Mouse (Mus musculus) gastrocnemius, postnatal 10 days (tissue): ENCODE results near the gene Prex1. TPM values are rescaled to one million over a fixed set of nuclear protein-coding genes. Genes with fewer than 3 reads are reported as not detected.

Experiments
- DNase-seq: peaks from one replicate; pipeline ENCODE4 v3.0.0; 2021; ENCODE audit warnings: mixed read lengths
- total RNA-seq, 2 experiments: library from RNA; stranded (reverse); gene quantifications; 2 replicates each; pipeline ENCODE4 v1.2.3; 2021

The Prex1 gene
- total RNA-seq, 2 experiments from 2014 or later = 12.9 to 20.3 TPM

- DNase-seq = no peak
Observed at GRCm38 (mm10) chr2:166554169-166554505, 159.5 kb downstream of the Prex1 start.

- no peak for DNase-seq
Observed at GRCm38 (mm10) chr2:166553502-166554168, 160.0 kb downstream of the Prex1 start.

GRCm38 (mm10) chr2:166552657-166553056, 161.0 kb downstream of the Prex1 start:
- DNase-seq = no peak

GRCm38 (mm10) chr2:166551831-166552498, 161.7 kb downstream of the Prex1 start:
- no peak for DNase-seq

GRCm38 (mm10) chr2:166549871-166550270, 163.8 kb downstream of the Prex1 start:
- DNase-seq = no peak

GRCm38 (mm10) chr2:166549069-166549468, 164.6 kb downstream of the Prex1 start:
- DNase-seq = no peak

GRCm38 (mm10) chr2:166545580-166545979, 168.1 kb downstream of the Prex1 start:
- DNase-seq = no peak

- DNase-seq = no peak
Observed at GRCm38 (mm10) chr2:166544575-166545251, 168.9 kb downstream of the Prex1 start.

- no peak for DNase-seq
Observed at GRCm38 (mm10) chr2:166541112-166541928, 172.3 kb downstream of the Prex1 start.

- DNase-seq = no peak
Observed at GRCm38 (mm10) chr2:166540216-166540615, 173.4 kb downstream of the Prex1 start.

GRCm38 (mm10) chr2:166536896-166537295, 176.7 kb downstream of the Prex1 start:
- DNase-seq = no peak

GRCm38 (mm10) chr2:166535519-166535918, 178.1 kb downstream of the Prex1 start:
- no peak for DNase-seq

- DNase-seq = no peak
Observed at GRCm38 (mm10) chr2:166526204-166526603, 187.4 kb downstream of the Prex1 start.

- DNase-seq = no peak
Observed at GRCm38 (mm10) chr2:166523156-166523890, 190.3 kb downstream of the Prex1 start.

GRCm38 (mm10) chr2:166522612-166523120, 191.0 kb downstream of the Prex1 start:
- no peak for DNase-seq

- DNase-seq = no peak
Observed at GRCm38 (mm10) chr2:166521878-166522611, 191.6 kb downstream of the Prex1 start.

- DNase-seq = no peak
Observed at GRCm38 (mm10) chr2:166521461-166521860, 192.2 kb downstream of the Prex1 start.

GRCm38 (mm10) chr2:166520536-166520935, 193.1 kb downstream of the Prex1 start:
- no peak for DNase-seq

GRCm38 (mm10) chr2:166517392-166518174, 196.0 kb downstream of the Prex1 start:
- DNase-seq = peak; percentile 46

GRCm38 (mm10) chr2:166516818-166517353, 196.7 kb downstream of the Prex1 start:
- no peak for DNase-seq
